Mouse (Mus musculus) kidney, adult 2 months (tissue): ENCODE data around the gene Gm11238.
"Not testable (repeated sequence)": the region's sequence is repeated elsewhere in the genome, so short reads cannot be mapped to it uniquely, and the experiment has no call there.

Experiments used
- CTCF ChIP-seq: fragments of 200-500 bp; conservative IDR thresholded peaks from 2 replicates; pipeline ENCODE4 v1.5.1; 2011; ENCODE audit warnings: low read depth, mild to moderate bottlenecking, control low read depth, low read length, moderate library complexity, mixed read lengths; ENCODE audit not compliant: insufficient read depth, insufficient read length
- POLR2A ChIP-seq: fragments of 200-500 bp; IDR thresholded peaks from one replicate; pipeline ENCODE4 v1.6.1; 2011; ENCODE audit warnings: low read depth, low read length, control low read depth

DNA sequence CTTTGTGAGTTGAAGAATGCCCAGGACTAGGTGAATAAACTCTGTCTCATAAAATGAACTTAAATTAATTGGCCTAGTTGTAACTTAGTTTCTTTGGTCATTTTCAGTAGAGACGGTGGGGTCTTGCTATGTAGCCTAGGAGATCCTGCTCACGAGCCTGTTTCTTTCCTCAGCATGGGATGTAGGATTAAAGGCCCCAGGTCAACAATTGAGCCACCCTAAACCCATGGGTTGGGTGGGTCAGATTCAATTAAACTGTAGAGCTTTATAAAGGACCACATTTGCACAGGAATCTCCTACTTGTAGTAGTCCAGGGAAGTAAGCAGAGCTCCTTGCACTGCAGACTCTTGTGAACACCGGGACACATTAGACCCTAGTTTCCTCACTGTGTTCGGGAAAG lies 75.5 kb downstream of the Gm11238 start, which contains the start of gene Gm428:
- not testable (repeated sequence) for TF ChIP-seq CTCF, POLR2A
